Mouse (Mus musculus) thymus, postnatal 25 days (tissue): ENCODE results near the gene Pmfbp1.

Experiments used
- DNase-seq: peaks from one replicate; pipeline ENCODE4 v3.0.0; 2022

Gene Pmfbp1

GRCm38 (mm10) chr8:109503566-109503965 is 9.7 kb downstream of the Pmfbp1 start:
- DNase-seq, result no peak

GRCm38 (mm10) chr8:109505560-109505959 is 11.7 kb downstream of the Pmfbp1 start:
- DNase-seq, result no peak

- no peak for DNase-seq
Observed at GRCm38 (mm10) chr8:109524008-109524407, 30.2 kb downstream of the Pmfbp1 start.

DNA sequence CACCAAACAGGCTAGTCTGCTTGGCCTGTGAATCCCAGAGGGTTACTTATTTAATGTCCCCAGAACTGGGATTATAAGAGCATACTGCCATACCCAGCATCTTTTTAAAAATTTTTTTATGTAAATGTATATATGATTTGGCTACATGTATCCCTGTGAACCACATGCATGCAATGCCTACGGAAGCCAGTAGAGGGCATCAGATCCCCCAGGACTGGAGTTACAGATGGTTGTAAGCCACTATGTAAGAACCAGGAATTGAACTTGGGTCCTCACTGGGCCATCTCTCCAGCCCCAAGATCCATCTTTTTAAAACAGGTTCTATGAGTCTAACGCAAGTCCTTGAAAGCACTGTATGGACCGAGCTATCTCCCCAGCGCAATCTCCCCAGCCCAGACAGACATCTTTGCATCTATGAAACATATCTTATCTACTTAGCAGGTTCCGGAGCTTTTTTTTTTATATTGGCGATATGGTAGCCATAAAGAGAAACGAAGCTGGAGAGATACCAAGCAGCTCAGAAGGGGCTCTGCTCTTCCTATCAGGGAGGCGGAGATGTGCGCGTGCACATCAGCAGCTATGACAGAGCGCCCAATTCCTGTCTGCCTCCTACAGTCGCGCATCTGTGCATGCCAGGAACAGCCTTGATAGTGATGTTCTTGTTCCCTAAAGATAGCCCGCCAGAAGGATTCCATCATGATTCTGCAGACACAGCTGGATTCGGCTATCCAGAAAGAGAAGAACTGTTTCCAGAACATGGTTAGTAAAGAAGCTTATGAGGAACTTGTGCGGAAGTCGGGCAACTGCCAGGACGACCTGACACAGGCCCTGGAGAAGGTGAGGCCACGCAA is 41.5 kb downstream of the Pmfbp1 start:
- peak; percentile 55 for DNase-seq

DNA sequence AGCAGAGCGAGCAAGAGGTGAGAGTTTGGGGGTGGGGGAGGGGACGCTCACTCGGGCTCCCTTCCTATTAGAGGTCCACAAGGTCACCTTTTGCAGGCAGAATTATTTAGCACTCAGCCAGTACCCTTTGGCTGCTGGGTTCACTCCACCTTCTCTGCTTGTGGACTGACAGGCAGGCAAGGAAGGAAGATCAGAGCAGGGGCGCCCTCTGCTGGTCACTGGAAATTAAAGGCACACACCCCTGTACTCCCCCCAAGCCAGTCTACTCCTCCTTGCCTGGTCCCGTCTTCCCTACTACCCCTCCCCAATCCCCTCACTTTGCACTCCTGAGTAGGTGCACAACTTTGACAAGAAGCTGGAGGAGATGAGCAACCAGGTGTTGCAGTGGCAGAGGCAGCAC is 42.9 kb downstream of the Pmfbp1 start:
- DNase-seq, result peak; percentile 64

- DNase-seq, result no peak
Observed at GRCm38 (mm10) chr8:109542165-109542564, 48.3 kb downstream of the Pmfbp1 start.

- no peak for DNase-seq
Observed at GRCm38 (mm10) chr8:109542748-109543519, 49.1 kb downstream of the Pmfbp1 start.

- no peak for DNase-seq
Observed at GRCm38 (mm10) chr8:109544049-109544448, 50.2 kb downstream of the Pmfbp1 start.

DNA sequence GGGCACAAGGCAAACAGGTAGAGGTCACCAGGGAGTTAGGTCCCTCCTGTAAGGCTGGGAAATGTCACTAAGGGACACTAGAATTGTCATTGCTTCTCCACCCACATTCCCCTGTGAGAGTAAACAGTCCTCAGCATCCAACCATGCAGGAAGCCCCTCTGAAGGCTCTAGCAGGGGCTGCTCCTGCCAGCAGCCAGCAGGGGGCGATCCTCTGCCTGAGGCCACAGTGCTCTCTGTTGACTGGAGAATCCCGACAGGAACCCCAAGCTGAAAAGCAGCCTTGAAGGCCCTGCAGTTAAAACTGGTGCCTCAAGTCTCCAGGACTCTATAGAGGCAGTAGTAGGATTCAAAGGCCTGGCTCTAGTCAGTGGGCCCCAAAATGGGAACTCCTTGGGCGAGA is 57.8 kb downstream of the Pmfbp1 start:
- DNase-seq, result peak; percentile 25

DNA sequence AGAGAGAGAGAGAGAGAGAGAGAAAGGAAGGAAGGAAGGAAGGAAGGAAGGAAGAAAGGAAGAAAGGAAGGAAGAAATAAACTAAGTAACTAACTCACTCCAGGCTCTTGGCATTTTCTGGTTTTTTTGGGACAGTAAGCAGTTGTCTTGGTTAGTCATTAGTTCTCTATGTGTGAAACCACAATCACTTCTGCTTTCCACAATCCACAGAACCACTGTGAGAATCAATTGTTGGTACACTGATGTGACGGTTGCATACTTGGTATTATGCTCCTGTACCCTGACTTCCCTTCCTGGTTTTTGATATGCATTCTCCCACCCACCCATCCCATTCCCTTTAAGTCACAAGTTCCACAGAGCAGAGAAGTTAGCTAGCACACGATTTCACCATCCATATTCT is 70.1 kb downstream of the Pmfbp1 start:
- DNase-seq, result no peak

DNA sequence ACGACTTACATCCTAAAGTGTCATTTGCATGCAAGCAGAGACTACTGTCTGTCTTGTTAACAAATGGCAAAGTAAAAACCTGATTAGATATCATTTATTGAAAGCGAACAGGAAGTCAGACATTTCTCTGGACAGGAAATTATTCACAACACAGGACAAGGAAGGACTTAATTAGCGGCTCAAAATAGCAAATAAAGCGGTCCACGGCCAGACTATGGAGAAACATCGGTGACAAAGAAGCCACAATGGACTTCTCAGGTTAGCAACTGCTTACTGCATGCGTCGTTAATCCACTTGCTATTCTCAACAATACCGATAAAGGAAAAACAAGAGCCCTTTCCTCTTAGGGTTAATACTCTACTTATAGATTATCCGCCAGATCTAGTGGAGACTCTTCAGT is 70.9 kb downstream of the Pmfbp1 start:
- DNase-seq, result no peak

GRCm38 (mm10) chr8:109565498-109566333 is 71.9 kb downstream of the Pmfbp1 start, which contains the start of the genes Dhx38 and Txnl4b:
Gene Dhx38 (minus strand): TSS chr8:109565861.
Gene Txnl4b (plus strand): TSS chr8:109565892.
- DNase-seq, result peak; percentile 97

DNA sequence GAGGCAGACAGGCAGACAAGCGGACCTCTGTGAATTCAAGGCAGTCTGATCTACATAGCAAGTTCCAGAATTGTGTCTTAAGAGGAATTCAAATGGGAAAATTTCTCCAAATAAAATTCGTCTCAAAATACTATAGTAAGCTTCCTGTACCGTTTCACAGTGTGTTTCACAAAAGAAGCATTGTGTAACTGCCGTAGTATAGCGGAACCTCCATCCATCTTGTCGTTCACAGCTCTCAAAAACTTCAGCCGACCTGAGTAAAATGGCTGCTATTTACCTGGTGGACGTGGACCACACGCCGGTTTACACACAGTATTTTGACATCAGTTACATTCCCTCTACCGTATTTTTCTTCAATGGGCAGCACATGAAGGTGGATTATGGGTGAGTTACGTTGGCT is 77.3 kb downstream of the Pmfbp1 start:
- DNase-seq, result no peak

GRCm38 (mm10) chr8:109576311-109576710 is 82.5 kb downstream of the Pmfbp1 start:
- DNase-seq, result no peak

- no peak for DNase-seq
Observed at GRCm38 (mm10) chr8:109578900-109579301, 85.1 kb downstream of the Pmfbp1 start, which contains the start of gene Hp. Gene Hp (minus strand): TSS chr8:109579172.

DNA sequence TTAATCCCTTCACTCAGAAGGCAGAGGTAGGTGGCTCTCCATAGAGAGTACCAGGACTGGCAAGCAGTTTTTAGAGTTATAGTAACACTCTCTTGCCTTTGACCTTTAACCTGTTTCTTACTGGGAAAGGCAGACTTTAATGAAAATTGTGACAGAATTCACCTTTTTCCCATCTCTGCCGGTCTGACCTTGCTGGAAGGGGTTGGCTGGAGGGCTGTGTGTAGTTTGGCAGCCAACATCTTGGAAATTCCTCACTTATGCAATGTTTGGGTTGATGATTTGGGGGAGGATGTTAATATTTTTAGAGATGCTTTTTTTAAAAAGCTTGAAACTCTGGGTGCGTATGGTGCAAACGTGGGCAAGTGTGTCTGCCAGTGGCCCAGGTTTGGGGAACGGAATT is 90.5 kb downstream of the Pmfbp1 start:
- no peak for DNase-seq

DNA sequence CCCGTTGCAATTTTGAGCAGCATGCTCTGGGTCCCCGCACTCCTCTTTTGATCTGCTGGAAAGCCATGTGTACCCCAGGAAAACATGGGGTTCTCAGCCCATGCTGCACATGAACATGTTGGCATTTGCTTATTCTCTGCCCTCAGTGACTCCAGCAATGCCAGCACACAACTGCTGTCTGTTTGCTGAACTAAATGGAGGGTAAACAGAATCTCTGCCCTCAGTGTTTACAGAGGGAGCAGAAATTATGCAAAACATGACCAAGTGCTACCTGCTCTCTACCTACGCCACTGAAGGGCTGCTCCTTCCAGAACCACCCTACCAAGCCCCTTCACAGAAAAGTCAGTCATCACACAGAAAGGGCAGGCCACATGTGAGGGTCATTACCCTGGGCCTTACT is 91.0 kb downstream of the Pmfbp1 start:
- DNase-seq, result no peak

DNA sequence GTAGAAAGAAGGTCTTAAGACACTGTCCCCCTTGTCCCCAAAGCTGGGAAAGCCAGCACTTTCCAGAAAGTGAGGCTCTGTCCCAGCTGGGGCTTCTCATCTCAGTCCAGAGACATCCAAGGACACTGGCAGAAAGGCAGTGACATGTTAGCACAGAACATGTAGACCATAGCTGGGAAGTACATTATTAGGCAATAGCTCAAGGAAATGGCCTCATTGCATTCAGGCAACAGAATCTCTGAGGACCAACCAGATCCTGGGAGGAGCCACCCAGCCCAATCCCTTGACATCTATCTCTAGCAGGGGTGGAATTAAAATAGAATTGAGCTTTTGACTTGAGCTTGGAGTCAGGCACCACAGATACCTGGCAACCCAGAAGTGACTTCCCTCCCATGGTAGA is 91.8 kb downstream of the Pmfbp1 start:
- DNase-seq, result no peak

DNA sequence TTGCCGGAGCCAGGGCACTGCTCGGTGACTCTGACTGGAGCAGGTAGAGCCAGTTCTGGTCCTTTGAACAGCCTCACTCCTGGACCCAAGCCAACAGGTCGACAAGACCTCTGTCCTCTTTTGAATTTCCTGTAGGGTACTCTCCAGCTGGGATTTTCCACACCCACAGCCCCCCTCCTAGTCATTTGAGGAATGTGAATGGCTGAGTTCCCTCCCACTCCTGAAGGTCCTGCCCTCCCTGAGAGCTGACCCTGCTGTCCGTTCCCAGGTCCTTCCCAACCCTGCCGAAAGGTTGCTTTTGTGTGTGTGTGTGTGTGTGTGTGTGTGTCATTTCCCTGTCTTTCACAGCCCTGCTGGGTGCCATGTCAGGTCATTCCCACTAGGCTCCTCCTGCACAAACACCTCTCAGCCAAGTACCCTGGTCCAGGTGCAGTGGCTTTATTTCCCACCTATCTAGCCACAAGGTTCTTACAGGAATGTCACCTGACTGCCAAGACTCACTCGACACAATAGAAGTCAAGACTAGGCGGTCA is 93.2 kb downstream of the Pmfbp1 start:
- DNase-seq, result no peak

GRCm38 (mm10) chr8:109590901-109591300 is 97.1 kb downstream of the Pmfbp1 start:
- DNase-seq, result no peak

DNA sequence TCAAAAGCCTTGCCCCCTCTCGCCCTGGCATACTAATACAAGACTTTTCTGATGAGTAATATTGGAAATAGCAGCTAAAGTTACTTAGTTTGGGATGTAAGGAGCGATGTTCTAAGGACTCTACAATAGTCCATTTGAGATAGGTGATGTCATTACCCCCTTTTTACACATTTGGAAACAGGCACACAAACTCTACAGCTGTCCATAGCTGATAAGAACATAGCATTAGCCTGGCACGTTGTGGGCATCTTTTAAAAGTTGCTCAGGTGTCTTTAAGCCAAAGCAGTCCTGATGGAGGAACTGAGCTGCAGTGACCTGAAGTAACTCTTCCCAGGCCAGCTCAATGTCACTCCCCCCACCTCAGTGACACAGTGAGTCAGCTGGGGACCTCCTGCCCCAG is 97.5 kb downstream of the Pmfbp1 start:
- no peak for DNase-seq

- DNase-seq, result no peak
Observed at GRCm38 (mm10) chr8:109592164-109592563, 98.3 kb downstream of the Pmfbp1 start.
